Mouse (Mus musculus) embryonic stem cell, embryonic (primary cell): Measurements from ENCODE around the gene Cpe.

Experiments used
- CTCF ChIA-PET, 4 experiments: fragments of 300-600 bp in 2 of 4; fragments of 350-600 bp in 2 of 4; sonication (Branson Sonifier 250); formaldehyde crosslinking; loops; one replicate each; lab custom pipeline; 2022; ENCODE audit warnings: inconsistent platforms in 2 of 4; lab: Charles Lee
- POLR2A ChIA-PET, 4 experiments: fragments of 300-600 bp in 2 of 4; fragments of 350-600 bp in 2 of 4; sonication (Branson Sonifier 250); formaldehyde crosslinking; loops; one replicate each; lab custom pipeline; 2022; ENCODE audit warnings: antibody characterized with exemption in 4 of 4, inconsistent platforms in 1 of 4; lab: Charles Lee

Cpe gene

GRCm38 (mm10) chr8:64647148-64647547, 45.7 kb downstream of the Cpe start:
- POLR2A ChIA-PET = no interaction called here
- CTCF ChIA-PET = no interaction called here

DNA sequence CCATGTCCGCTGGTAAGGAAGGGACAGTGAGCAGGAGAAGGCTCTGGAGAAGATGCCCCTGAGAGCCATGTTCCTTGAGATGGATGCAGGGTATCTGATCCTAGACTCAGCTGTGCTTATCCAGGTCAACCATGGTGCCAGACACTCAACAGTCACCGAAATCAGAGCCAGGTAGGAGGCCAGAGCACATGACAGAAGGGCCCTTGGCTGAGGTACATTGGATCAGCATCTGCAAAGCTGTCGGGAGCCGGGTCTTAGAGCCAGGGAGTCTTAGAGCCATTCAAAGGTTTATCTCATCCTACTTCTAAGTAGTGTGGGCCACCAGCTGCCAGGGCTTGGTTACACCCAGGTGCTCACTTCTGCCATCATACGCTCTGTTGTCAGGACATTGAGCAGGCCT, 46.4 kb downstream of the Cpe start:
- ChIA-PET CTCF (no interaction called here), POLR2A (no interaction called here)

- CTCF ChIA-PET = no interaction called here
- POLR2A ChIA-PET = no interaction called here
These were observed 48.5 kb downstream of the Cpe start for GRCm38 (mm10) chr8:64644108-64645005.

DNA sequence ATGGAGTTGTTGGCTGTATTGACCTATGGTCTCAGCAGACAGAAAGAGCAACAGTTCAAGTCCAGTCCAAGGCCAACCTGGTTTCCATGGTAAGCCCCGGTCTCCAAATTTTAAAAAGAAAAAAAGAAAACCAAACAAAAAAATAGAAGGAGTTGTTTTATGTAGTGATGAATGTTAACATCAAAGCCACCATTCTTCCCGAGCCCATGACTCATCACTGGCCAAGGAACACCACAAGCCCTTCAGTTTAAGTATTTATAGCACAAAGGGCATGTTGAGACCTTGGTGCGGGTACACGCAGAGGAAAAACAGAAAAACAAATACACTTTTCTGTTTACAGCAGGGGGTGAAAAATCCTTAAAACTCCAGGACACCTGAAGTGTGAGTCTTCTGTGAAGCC, 49.5 kb downstream of the Cpe start:
- ChIA-PET POLR2A (interaction anchor here in 1 of 4 experiments (0.6 kb wide), 1 partner anchor 1829 kb away, joined by 5 read pairs; no protein-coding TSS in a partner anchor), CTCF (no interaction called here)

GRCm38 (mm10) chr8:64642799-64643198, 50.1 kb downstream of the Cpe start:
- ChIA-PET CTCF (no interaction called here), POLR2A (interaction anchor here in 1 of 4 experiments (0.6 kb wide), 1 partner anchor 1829 kb away, joined by 5 read pairs; no protein-coding TSS in a partner anchor)

DNA sequence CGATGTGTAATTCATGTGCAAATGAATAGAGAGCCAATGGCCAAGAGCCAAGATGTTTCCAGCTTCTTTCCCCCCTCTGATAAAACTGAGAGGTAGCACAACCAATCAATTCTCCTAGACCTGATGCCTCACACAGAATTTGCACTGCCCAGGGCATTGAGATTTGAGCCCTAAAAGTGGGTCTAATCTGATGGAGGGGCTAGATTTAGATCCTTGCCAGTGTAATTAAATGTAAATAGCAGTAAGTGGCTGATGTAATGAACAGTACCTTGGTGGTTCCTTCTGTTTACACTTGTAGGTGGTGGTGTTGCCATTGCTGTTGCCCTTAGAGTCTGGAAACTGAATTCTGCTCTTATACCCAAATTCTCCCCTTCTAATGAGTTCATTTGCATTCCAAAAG, 52.3 kb downstream of the Cpe start:
- CTCF ChIA-PET = interaction anchor here in 1 of 4 experiments (1.1 to 1.2 kb wide), 2 partner anchors 22 to 44 kb away, joined by 3 read pairs; no protein-coding TSS in a partner anchor

GRCm38 (mm10) chr8:64639676-64640075, 53.2 kb downstream of the Cpe start:
- POLR2A ChIA-PET = interaction anchor here in 2 of 4 experiments (0.7 kb wide), 2 partner anchors 53 to 74 kb away, joined by 3 to 4 read pairs; partner anchors contain the start of gene Cpe (in 1 of the 2)
- CTCF ChIA-PET = interaction anchor here in 1 of 4 experiments (1.1 to 1.2 kb wide), 2 partner anchors 21 to 43 kb away, joined by 3 read pairs; no protein-coding TSS in a partner anchor

More for the DNA sequence above, 52.3 kb downstream of the Cpe start:
- POLR2A ChIA-PET = interaction anchor here in 2 of 4 experiments (0.7 kb wide), 2 partner anchors 8 to 73 kb away, joined by 3 read pairs; no protein-coding TSS in a partner anchor

DNA sequence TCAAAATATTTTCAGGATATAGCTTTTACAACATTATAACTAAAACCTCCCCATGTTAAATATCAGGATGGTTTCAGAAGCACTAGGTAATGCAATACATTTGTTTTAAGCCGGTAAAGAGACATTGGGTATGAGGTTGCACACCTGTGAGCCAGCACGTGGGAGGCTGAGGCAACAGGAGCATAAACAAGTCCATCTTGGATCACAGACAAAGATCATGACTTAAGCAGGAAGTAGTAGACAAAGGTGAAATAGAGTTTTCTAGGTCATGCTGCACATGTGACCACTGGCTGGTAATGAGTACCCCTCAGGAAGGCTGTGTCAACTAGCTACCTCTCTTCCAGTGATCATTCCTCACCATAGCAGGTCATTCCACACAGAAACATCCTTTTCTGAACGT, 58.0 kb downstream of the Cpe start:
- CTCF ChIA-PET = no interaction called here
- POLR2A ChIA-PET = interaction anchor here in 2 of 4 experiments (1.5 to 1.7 kb wide), 2 partner anchors 18 to 98 kb away, joined by 4 read pairs; partner anchors contain the start of gene Msmo1 (in 1 of the 2)

DNA sequence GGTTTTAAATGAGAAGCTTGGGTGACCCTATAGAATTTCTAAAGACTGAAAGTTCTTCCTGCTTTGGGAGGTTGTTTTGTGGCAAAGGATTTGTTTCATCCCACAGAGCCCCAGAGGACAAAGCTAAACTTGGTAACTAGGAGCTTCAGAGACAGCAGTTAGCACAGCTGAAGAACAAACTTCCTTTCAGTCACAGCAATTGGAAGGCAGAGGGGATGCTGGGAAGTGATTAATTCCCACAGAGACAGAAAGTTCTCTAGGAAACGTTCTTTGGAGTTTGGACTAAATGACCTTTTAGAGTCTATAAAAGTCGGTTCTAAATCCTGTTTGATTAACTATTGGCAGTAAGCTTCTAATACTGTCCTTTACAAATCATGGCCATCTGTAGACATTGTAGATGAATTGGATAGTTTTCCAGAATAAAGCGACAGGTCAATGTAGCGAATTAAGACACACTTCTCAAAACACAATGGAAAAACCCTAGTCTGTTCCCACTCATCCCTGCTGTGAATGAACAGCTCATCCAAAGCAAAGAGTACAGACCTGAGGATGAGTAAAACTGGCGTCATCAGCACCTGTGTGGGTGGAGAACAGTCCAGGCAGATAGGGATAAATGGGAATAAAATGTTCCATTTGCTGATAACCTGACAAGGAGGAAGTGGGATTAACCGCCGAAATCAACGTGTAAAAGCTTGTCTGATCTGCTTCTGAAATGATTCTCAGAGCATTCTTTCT, 58.6 kb downstream of the Cpe start:
- CTCF ChIA-PET = no interaction called here
- POLR2A ChIA-PET = interaction anchor here in 2 of 4 experiments (0.5 to 1.7 kb wide), 4 partner anchors 17 to 233 kb away, joined by 3 to 4 read pairs (median 4); partner anchors contain the start of gene Msmo1 (in 1 of the 2)

DNA sequence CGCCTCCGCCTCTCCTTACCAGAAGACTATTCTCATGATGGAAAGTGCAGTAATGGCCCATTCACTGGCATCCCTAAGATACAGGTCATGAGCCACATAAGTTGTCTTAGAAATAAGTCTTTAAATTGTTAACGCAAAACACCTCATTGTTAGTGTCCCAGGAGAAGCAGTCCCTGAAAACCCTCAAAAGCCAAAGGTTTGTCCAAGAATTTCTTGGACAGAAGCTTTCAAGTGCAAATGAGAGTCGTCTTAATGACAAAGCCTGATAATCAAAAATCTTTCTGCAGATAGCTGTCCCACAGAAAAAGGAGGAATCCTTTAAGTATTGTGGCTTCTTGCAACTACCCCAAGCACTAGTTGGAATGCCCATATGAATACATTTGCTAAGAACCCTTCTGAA, 60.7 kb downstream of the Cpe start:
- ChIA-PET POLR2A (interaction anchor here (0.9 to 2.1 kb wide), 8 partner anchors 8 to 315 kb away, joined by 3 to 7 read pairs (median 4); partner anchors contain the start of genes Cpe (in 2 of the 4) and Tmem192 (in 1 of the 4)), CTCF (interaction anchor here in 2 of 4 experiments (0.6 to 1.0 kb wide), 3 partner anchors 60 to 297 kb away, joined by 3 to 4 read pairs (median 3); partner anchors contain the start of gene Cpe (in 1 of the 2))

GRCm38 (mm10) chr8:64631761-64632160, 61.1 kb downstream of the Cpe start:
- ChIA-PET POLR2A (interaction anchor here (0.9 to 2.1 kb wide), 9 partner anchors 9 to 315 kb away, joined by 3 to 7 read pairs (median 4); partner anchors contain the start of genes Cpe (in 2 of the 4) and Tmem192 (in 1 of the 4)), CTCF (interaction anchor here in 2 of 4 experiments (0.6 to 1.0 kb wide), 3 partner anchors 61 to 297 kb away, joined by 3 to 4 read pairs (median 3); partner anchors contain the start of gene Cpe (in 1 of the 2))

- CTCF ChIA-PET = no interaction called here
- POLR2A ChIA-PET = interaction anchor here in 2 of 4 experiments (0.6 kb wide), 2 partner anchors 134 to 156 kb away, joined by 3 to 4 read pairs; no protein-coding TSS in a partner anchor
These were observed 63.7 kb downstream of the Cpe start for GRCm38 (mm10) chr8:64629034-64629760.

DNA sequence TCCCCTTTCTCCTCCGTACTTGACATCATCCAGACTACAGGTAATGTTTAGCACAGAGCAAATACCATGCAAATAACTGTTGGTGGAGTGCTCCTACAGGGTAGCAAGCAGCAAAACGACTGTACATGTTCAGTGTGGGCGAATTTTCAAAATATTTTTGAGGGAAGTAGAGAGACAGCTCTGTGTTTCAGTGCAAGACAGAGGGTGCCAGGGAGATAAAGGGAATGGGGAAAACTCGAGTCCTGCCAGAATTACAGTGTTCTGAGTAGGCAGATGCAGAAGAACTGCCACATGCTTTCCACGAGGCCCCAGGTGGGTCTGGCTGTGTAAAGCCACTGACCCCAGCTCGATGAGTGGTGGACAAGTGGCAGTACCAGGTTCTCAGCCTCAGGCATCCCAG, 64.8 kb downstream of the Cpe start:
- ChIA-PET CTCF (no interaction called here), POLR2A (no interaction called here)

- ChIA-PET CTCF (no interaction called here), POLR2A (no interaction called here)
These were observed 68.2 kb downstream of the Cpe start for GRCm38 (mm10) chr8:64624603-64625037.

DNA sequence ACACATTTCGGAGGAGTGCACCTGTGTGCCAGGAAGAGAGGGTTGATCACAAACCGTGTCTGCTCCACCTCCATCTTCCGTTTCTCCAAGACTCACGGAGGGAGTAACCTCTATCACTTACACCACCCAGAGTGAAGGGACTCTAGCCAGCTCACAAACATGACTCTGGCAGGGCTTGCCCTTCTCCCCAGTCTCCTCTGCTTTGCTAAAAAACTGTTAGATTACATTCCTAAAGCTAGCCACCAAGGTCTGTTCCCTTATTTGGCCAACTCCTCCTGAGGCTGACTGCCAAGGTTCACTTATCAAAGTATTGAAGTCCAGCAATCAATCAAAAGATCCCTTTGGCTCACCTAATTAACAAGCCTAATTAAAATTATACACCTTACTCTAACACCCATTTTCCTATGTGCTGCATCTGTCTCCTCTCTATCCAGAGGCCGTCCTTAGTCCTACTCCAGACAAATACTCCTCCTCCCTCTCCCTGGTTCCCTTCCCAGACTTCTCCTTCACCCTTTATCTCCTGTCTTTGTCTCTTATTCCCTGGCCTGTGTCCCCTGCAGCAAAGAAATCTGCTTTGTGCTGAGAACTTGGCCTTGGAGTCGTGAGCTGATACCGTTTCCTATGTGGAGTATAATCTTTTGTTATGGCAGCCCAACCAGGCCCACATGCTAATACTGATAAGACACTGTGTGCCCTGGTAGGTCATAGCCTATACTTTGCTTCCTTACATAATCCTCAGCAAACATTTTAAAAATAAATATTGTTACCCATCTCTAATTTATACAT, 72.3 kb downstream of the Cpe start:
- POLR2A ChIA-PET = interaction anchor here in 1 of 4 experiments (0.6 kb wide), 1 partner anchor 929 kb away, joined by 3 read pairs; no protein-coding TSS in a partner anchor
- CTCF ChIA-PET = interaction anchor here in 1 of 4 experiments (1.0 to 2.5 kb wide), 2 partner anchors 72 to 93 kb away, joined by 5 to 6 read pairs; partner anchors contain the start of gene Cpe

- ChIA-PET POLR2A (interaction anchor here in 1 of 4 experiments (0.6 kb wide), 1 partner anchor 34 kb away, joined by 5 read pairs; no protein-coding TSS in a partner anchor), CTCF (interaction anchor here in 1 of 4 experiments (0.9 to 2.5 kb wide), 4 partner anchors 17 to 94 kb away, joined by 3 to 6 read pairs (median 4); partner anchors contain the start of gene Cpe)
These were observed 73.2 kb downstream of the Cpe start for GRCm38 (mm10) chr8:64619661-64620060.
